Mouse (Mus musculus): ENCODE data around the gene Rsbn1l.

GRCm38 (mm10) chr5:20944961-20945748 is 11.0 kb downstream of the Rsbn1l start:
- no peak for TF ChIP-seq CTCF (IDR thresholded peaks at IDR 0.05; ENCODE audit: control insufficient read depth, insufficient read depth, insufficient replicate concordance, low read depth, low read length)
- TF ChIP-seq POLR2A (IDR thresholded peaks at IDR 0.05; ENCODE audit: control insufficient read depth, low read depth, low read length) = no peak
